Mouse (Mus musculus) lung, embryonic 16.5 days (tissue): ENCODE data around the gene Paqr5. TPM values are rescaled to one million over a fixed set of nuclear protein-coding genes. Genes with fewer than 3 reads are reported as not detected.

Source experiments
- ATAC-seq: fragments of 200-750 bp; cut with Nextera tagmentation; 2 replicates; pipeline ENCODE4 v1.8.0; 2017; ENCODE audit warnings: low read depth, mild to moderate bottlenecking, moderate library complexity
- H3K27ac ChIP-seq: fragments of 300-500 bp; sonication (generic); 2 replicates; pipeline ENCODE4 v1.5.1; 2014; ENCODE audit warnings: mild to moderate bottlenecking, control low read depth, low read length
- H3K27me3 ChIP-seq: fragments of 300-500 bp; sonication (generic); 2 replicates; pipeline ENCODE4 v1.6.1; 2014; ENCODE audit warnings: low read depth, low read length, mixed read lengths; ENCODE audit not compliant: control insufficient read depth, insufficient read depth
- H3K36me3 ChIP-seq: fragments of 300-500 bp; sonication (generic); 2 replicates; pipeline ENCODE4 v1.6.1; 2014; ENCODE audit warnings: low read length; ENCODE audit not compliant: control insufficient read depth, insufficient read depth
- H3K4me1 ChIP-seq: fragments of 300-500 bp; sonication (generic); replicated peaks from 2 replicates; pipeline ENCODE4 v1.6.1; 2014; ENCODE audit warnings: low read length, mixed read lengths; ENCODE audit not compliant: control insufficient read depth, insufficient read depth
- H3K4me2 ChIP-seq: fragments of 300-500 bp; sonication (generic); 2 replicates; pipeline ENCODE4 v1.6.1; 2014; ENCODE audit warnings: low read depth, low read length, control low read depth
- H3K4me3 ChIP-seq: fragments of 300-500 bp; sonication (generic); 2 replicates; pipeline ENCODE4 v1.5.1; 2014; ENCODE audit warnings: mild to moderate bottlenecking, low read length, control low read depth
- H3K9ac ChIP-seq: fragments of 300-500 bp; sonication (generic); 2 replicates; pipeline ENCODE4 v1.6.1; 2014; ENCODE audit warnings: low read length, control low read depth
- H3K9me3 ChIP-seq: fragments of 300-500 bp; sonication (generic); 2 replicates; pipeline ENCODE4 v1.6.1; 2016; ENCODE audit warnings: low read length; ENCODE audit not compliant: control insufficient read depth
- WGBS: fragments of 180-500 bp; shearing (Covaris S2); extraction: QIAGEN DNeasy Blood & Tissue Kit; methylation state at CpG from one replicate; pipeline ENCODE4 v1.1.7; 2014; 5-methylcytosine and 5-hydroxymethylcytosine counted together
- polyA plus RNA-seq: library from polyadenylated mRNA; unstranded; fragments of >200 nt; fragmentation: Nextera tagmentation; extraction: Ambion mirVana; gene quantifications from 2 replicates; pipeline ENCODE4 v1.2.1, GENCODE M21; 2015

Paqr5 gene
- polyA plus RNA-seq, 1 experiment from 2014 or later = 5.1 TPM

DNA sequence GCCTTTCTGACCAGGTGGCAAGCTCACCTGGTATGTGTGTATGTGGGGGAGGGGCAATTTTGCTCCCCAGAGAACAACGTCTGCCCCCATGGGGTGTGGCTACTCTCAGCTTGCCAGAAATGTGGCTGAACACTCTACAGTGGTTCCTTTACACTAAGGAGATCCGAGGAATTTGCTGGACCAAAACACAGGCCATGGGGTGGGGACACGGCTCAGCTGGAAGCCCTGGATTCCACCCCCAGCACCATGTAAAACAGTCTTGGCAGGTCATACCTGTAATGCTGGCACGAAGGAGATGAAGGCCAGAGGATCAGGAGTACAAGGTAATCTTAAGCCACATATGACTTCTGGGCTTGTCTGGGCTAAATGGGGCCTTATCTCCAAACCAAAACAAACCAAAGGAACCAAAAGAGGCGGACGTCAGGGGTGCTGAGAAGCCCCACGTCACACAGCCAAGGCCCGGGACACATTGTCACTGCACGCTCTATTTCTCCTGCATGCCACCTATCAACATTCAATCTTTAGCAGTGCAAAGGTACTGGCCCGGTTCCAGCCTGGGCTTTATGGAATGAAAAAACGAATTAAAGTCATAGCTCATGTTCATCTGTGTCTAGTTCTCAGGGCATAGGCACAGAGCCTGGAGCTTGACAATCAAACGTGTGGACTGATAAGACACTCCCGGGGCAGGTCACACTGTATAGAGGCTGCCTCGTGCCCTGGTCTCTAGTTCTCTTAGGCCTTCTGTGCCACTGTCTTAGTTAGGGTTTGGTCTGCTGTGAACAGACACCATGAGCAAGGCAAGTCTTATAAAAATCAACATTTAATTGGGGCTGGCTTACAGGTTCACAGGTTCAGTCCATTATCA, 8.2 kb downstream of the Paqr5 start:
- peak; percentile 29; the same call in 1 of the 2 replicates for ATAC-seq
- no peak overlapping the region for H3K4me2 ChIP-seq
- WGBS = 42% methylated on average over 14 of the region's 14 CpGs
- no peaks in the 10 kb centered on the region for H3K27me3 ChIP-seq
- H3K36me3 ChIP-seq = no peaks in the 10 kb centered on the region
- 0 out of 2 replicates have a peak, but pooled peaks cover 2% of the 10 kb centered on the region for H3K4me1 ChIP-seq
- H3K9ac ChIP-seq = no peak overlapping the region
- H3K27ac ChIP-seq = no peak overlapping the region
- H3K4me3 ChIP-seq = no peak overlapping the region
- H3K9me3 ChIP-seq = no peaks in the 10 kb centered on the region

DNA sequence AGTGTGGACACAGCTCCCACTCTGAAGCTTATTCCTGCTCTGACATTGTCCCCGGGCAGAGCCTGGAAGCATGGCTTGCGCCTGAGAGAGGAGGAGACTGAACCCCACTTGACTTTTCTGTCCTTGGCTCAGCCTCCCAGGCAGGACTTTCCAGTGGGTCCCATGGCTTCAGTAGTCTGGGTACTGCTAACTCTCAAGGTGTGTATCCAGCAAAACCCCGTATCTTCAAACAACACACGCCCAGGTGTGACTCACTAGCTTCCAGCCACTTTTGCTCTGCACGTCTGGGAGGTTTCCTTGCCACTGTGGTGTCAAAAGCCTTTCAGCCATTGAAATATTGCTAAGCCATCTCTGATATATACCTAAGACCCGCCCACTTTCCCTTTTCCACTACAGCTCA, 9.3 kb downstream of the Paqr5 start:
- no peaks in the 10 kb centered on the region for H3K27me3 ChIP-seq
- no peak overlapping the region for H3K4me2 ChIP-seq
- 59% methylated on average over 6 of the region's 6 CpGs for WGBS
- no peaks in the 10 kb centered on the region for H3K36me3 ChIP-seq
- H3K9me3 ChIP-seq = no peaks in the 10 kb centered on the region
- no peak for ATAC-seq
- H3K9ac ChIP-seq = no peak overlapping the region
- H3K4me3 ChIP-seq = no peak overlapping the region
- no peak overlapping the region for H3K27ac ChIP-seq
- 0 out of 2 replicates have a peak, but pooled peaks cover 2% of the 10 kb centered on the region for H3K4me1 ChIP-seq

DNA sequence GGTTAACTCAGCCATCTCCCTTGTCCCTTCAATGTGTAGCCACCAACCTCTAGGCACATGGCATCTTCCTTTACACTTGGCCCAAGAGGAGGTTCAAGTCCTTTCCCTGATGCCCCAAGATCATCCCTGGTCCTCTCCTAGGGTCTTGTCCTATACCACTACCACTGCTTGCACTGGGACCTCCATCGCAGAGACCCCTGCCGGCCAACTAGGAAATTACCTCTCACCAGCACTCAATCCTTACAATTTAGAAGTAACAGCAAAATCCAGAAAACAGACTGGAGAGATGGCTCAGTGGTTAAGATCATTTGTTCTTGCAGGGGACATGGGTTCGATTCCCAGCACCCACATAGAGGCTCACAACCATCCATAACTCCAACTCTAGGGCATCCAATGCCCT, 11.2 kb downstream of the Paqr5 start:
- Histone ChIP-seq H3K27me3 (no peaks in the 10 kb centered on the region), H3K27ac (no peak overlapping the region), H3K9me3 (no peaks in the 10 kb centered on the region), H3K9ac (no peak overlapping the region), H3K4me3 (no peak overlapping the region), H3K36me3 (no peaks in the 10 kb centered on the region), H3K4me1 (0 out of 2 replicates have a peak, but pooled peaks cover 2% of the 10 kb centered on the region), H3K4me2 (no peak overlapping the region)
- no peak for ATAC-seq
- WGBS = 53% methylated on average over 3 of the region's 3 CpGs

DNA sequence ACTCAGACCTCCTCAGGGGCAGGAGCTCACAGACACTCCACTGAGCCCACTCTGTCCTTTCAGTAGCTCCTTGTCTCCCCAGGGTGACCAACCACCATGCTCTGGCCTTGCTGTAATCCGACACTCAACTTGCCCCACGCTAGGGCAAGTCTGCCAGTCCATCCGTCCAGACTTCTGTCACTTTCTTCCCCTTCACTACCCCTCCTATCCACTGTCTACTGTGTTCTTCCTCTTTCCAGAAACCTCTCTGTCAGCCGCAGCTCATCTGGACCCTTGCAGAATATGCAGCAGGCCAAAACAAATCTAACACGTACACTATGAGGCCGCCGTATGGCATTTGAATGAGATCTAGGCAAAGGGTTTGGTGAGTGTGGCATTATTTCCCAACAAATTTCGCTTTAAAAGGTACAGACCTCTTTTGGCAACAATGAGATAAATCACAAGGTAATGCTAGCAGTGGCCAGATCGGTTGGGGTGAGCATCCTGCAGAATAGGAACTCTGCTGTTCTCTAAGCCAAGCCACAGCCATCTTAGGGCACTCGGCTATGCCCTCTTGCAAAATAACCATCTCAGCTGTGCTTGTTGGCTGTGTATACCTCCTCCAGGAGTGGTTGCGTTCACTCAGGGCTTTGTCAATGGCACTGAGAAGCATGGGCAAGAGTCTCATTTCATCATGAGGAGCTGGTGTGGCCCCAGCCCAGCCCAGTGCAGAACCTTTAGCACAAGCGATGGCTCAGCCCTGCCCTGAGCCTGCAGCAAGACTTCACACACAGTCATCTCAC, 13.1 kb downstream of the Paqr5 start:
- WGBS = 54% methylated on average over 12 of the region's 12 CpGs
- ATAC-seq = no peak

DNA sequence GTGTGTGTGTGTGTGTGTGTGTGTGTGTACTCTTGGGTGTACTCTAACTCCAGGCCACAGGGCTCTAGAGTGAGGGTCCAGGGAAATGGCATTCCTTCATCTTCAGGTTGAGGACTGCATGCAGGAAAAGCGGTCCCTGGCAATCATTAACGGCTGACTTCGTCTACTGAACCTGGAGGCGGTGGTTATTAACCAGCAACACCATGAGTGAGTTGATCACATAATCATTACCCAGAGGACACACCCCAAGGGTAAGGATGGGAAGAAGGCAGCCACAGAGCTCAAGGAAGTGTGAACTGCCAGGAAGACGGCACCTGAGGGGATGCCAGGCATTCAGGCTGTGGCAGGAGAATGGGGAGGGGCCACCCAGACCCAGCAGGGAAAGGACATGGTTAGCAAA, 18.3 kb downstream of the Paqr5 start:
- Histone ChIP-seq H3K9ac (no peak overlapping the region), H3K36me3 (no peaks in the 10 kb centered on the region), H3K4me3 (no peak overlapping the region), H3K4me2 (no peak overlapping the region), H3K9me3 (no peaks in the 10 kb centered on the region), H3K4me1 (peaks cover 7% of the 10 kb centered on the region), H3K27me3 (no peaks in the 10 kb centered on the region), H3K27ac (no peak overlapping the region)
- 57% methylated on average over 5 of the region's 5 CpGs for WGBS
- ATAC-seq = no peak

More for the DNA sequence above, 13.1 kb downstream of the Paqr5 start:
- no peak overlapping the region for H3K9ac ChIP-seq
- H3K4me1 ChIP-seq = peaks cover 2% of the 10 kb centered on the region; the same call in 1 of the 2 replicates
- no peak overlapping the region for H3K27ac ChIP-seq
- no peaks in the 10 kb centered on the region for H3K36me3 ChIP-seq
- H3K4me2 ChIP-seq = no peak overlapping the region
- no peaks in the 10 kb centered on the region for H3K27me3 ChIP-seq
- no peak overlapping the region for H3K4me3 ChIP-seq
- no peaks in the 10 kb centered on the region for H3K9me3 ChIP-seq

DNA sequence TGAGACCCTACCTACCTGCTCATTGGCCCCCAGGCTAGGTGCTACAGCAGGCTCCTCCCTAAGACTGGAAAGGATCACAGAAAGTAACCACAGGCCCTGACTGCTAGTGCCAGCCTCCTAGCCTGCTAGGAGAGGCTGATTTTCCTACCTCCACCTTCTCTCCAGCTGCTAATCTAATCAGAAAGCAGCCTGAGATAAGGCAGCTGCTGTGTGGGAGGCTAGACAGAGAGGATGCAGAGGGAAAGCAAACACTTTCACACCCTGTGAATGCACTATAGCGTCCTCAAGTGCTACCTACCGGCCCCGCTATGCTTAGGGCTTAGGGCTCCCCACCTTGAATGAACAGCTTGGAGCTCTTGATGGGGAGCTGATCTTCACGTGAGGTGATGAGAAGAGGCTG, 19.6 kb downstream of the Paqr5 start:
- H3K36me3 ChIP-seq = no peaks in the 10 kb centered on the region
- peak overlapping the region; percentile 10; the same call in 1 of the 2 replicates for H3K27ac ChIP-seq
- no peak overlapping the region for H3K4me2 ChIP-seq
- WGBS = 25% methylated on average over 4 of the region's 4 CpGs
- H3K4me3 ChIP-seq = no peak overlapping the region
- no peaks in the 10 kb centered on the region for H3K9me3 ChIP-seq
- no peak overlapping the region for H3K9ac ChIP-seq
- H3K27me3 ChIP-seq = no peaks in the 10 kb centered on the region
- peaks cover 7% of the 10 kb centered on the region for H3K4me1 ChIP-seq
- 0 out of 2 replicates have a peak, but pooled peaks have one; percentile 51 for ATAC-seq

DNA sequence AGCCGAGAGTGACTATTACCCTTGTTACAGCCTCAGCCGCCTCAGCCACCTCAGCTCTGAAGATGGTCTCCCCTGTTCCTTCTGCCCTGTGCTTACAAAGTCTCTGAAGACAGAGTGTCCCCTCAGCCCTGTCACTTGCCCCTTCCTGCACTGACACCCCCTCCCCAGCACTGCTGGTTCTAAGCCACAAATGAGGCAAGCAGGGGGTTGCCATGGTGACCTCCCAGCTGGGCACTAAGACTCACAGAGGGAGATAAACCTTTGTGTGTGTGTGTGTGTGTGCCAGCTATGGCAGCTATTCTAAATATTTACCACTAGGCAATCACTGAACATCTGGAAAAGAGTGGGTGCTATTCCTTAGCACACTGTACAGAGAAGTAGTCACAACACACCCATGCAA, 23.0 kb downstream of the Paqr5 start:
- Histone ChIP-seq H3K36me3 (no peaks in the 10 kb centered on the region), H3K27me3 (no peaks in the 10 kb centered on the region), H3K27ac (no peak overlapping the region), H3K9me3 (no peaks in the 10 kb centered on the region), H3K4me2 (no peak overlapping the region), H3K9ac (no peak overlapping the region), H3K4me1 (peaks cover 11% of the 10 kb centered on the region), H3K4me3 (no peak overlapping the region)
- no peak for ATAC-seq
- WGBS = 42% methylated on average over 2 of the region's 2 CpGs

DNA sequence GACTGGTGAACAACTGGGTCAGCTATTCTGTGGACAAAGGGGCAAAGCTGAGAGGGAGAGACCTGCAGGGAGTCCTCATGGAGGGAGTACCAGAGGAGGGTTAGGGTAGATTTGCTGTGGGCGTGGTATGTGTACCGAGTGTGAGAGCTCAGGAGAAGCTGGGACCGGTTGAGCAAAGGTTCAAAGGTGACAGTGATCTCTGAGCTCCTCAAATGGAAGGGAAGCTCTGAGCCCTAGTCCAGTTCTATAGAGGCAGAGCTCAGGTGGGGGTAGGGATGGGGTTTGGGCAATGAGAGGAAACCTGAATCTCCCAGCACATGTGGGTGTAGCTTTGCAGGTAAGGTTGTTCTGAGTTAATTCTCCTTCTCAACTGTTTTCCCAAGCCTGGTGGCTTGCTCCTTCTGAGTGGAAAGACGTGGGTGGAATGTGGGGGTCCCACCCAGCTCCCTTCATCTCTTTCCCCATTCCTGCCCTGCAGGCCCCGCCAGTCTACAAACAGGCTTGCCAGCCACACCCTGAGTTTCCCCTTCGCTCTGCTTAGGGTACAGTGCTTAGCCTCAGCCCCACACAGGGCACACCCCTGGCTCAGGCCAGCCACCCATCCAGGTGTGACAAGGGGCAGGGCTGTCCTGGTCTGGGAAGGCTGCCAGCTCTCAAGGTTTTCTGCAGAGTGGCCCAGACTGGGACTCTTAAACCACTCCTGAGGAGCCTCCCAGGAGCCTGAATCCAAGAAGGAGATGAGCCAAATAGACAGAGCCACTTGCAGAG, 26.8 kb downstream of the Paqr5 start:
- Histone ChIP-seq H3K9ac (no peak overlapping the region), H3K4me2 (peak overlapping the region; percentile 4; the same call in 1 of the 2 replicates), H3K36me3 (no peaks in the 10 kb centered on the region), H3K9me3 (no peaks in the 10 kb centered on the region), H3K27me3 (no peaks in the 10 kb centered on the region), H3K4me1 (peaks cover 13% of the 10 kb centered on the region), H3K27ac (peak overlapping the region; percentile 91), H3K4me3 (no peak overlapping the region)
- peak; percentile 94 for ATAC-seq
- WGBS = 49% methylated on average over 6 of the region's 6 CpGs
